Mouse (Mus musculus) brain, adult 2 months (tissue): ENCODE results near the gene Wdr37.
"Not testable (repeated sequence)": the region's sequence is repeated elsewhere in the genome, so short reads cannot be mapped to it uniquely, and the experiment has no call there.

ENCODE experiments used
- DNase-seq: peaks from one replicate; pipeline ENCODE4 v3.0.0; 2011; ENCODE audit warnings: low read depth, low spot score

Gene Wdr37

DNA sequence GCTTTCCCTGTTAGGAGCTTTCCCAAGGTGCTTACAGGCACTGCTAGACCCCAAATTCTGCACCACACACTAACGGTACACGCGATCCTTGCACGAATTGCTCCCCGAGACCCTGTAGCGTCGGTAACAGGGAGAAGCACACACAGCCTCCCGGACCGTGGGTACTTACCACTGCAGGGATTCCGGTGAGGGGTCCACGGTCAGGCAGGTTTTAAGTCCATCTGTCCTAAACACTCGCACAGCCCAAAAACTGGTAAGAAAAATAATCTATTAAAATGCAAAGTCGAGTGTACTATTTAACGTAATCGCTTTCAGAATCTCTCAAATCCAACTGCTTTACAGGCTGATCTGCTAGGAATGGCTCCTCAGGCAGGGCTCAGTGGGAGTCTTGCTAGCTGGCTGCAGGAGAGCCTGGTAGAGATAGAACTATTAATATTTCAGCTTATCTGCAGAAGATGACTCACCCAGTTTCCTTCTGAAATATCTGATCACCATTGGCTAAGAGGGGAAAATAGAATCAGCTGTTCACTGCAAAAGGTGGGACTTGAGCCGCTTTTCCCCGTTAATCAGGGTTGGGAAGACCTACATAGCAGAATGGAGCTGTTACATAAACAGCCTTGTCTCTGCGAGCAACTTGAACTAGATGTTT lies at the start of gene Wdr37:
Gene Wdr37 (minus strand): TSS at position 596 of the 649 bp plus-strand sequence.
- DNase-seq: peak; percentile 97

DNA sequence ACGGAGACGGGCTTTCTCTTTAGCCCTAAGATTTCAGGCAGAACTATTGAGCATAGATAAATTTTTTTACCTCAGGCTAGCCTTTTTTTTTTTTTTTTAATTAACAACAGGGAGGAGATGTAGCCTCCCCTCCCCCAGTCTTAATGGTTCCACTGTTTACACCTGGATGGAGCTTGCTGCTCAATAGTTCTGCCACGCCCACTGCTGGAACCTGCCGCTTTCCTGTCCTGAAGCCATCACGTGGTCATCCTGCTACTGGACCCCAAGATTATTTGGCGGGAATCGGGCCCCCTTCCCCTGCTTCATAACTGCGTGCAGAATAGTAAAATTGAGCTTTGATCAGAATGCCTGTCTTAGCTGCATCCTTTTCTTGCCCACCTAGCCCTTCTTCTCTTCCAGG lies 42.2 kb upstream of the Wdr37 start:
- DNase-seq: not testable (repeated sequence)

DNA sequence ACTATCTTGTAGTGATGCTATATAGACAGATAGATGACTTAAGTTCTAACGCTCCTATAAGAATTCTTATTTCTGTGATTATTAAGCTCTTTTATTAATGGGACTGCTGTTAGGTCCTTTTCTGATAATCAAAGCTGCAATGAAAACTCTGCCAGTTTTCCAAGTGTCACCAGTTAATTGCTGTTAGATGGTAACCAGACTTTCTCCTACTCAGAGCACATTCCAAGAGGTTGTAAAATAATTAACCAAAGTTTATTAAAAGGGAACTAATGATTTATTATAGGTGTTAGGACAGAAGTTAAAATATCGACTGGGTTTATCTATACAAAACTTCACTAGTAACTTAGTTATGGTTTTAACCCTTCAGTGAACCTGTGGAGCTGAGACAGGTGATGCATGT lies 34.3 kb upstream of the Wdr37 start:
- DNase-seq: not testable (repeated sequence)

DNA sequence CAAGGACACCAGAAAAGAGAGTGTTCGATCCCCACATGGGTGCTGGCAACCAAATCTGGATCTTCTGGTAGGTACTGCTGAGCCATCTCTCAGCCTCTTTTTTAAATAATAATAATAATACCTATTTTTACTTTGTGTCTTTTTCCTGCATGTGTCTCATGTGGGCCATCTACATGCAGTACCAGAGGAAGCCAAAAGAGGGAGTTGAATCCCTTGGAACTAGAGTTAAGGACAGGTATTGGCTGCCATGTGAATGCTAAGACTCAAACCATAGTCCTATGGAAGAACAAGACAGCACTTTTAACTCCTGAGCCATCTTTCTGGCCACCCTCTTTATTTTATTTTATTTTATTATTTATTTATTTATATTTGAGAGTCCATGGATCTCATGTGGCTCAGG lies 16.9 kb upstream of the Wdr37 start:
- peak; percentile 40 for DNase-seq

DNA sequence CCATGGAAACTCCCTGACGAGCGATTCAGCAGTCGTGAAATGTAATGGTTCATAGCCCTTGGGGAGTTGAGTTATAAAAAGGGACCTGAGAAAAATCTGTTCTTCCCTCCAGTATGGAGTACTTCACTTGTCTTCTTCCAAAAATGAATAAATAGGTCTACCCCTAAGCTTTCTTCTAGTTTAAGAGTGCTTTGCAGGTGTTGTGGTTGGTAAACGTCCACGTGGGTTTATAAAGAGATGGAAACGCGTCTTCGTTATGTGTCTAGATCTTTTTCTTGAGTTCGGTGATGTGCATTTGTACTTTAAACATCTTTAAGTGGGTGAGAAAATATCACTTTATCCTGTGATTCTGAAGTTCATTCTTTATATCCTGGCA lies 14.5 kb upstream of the Wdr37 start:
- DNase-seq: no peak

DNA sequence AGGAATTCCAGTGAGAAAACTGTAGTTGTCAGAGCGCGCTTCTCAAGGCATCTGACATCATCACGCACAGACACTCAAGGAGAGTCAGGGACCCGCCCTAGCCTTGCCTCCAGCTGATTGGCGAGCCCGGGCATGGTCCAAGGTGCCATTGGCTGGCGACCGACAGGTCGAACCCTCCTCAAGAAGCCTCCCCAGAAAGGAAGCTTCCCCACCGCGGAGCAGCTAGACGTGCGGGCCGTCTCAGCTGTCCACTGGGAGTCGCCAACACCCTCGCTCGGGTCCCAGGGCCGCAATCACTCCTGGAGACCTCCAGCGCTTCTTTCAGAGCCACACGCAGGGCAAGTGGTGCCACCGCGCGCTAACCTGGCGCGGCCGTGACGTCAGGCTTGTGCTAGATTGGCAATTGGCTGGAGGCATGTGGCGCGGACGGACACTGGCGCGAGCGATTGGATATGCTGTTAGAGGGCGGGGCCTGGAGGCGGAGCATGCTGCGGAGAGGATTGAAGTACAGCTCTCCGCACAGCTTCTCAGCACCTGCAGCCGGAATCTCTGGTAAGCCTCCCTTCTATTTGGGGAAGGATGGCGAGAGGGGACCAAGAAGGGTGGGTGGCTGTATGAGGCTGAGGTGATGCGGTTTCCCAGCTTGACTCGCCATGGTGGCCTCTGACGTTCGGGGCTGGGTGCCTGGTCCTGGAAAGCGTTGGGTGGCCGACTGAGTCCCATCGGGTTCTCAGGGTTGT lies 13.9 kb upstream of the Wdr37 start, which contains the start of gene Idi1:
Gene Idi1 (plus strand): TSS at position 57 of the 740 bp plus-strand sequence.
- DNase-seq: peak; percentile 99

DNA sequence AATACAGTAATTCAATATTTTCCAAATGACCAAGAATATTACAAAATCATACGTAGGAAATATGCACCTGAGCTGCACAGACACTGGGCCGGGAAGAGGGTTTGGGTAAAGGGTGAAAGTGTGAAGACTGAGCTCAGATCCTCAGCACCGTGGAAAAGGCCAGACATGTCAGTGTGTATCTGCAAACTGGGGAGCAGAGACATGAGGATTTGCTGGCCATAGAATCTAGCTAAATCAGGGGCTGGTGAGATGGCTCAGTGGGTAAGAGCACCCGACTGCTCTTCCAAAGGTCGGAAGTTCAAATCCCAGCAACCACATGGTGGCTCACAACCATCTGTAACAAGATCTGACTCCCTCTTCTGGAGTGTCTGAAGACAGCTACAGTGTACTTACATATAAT lies 12.2 kb upstream of the Wdr37 start:
- DNase-seq: not testable (repeated sequence)

DNA sequence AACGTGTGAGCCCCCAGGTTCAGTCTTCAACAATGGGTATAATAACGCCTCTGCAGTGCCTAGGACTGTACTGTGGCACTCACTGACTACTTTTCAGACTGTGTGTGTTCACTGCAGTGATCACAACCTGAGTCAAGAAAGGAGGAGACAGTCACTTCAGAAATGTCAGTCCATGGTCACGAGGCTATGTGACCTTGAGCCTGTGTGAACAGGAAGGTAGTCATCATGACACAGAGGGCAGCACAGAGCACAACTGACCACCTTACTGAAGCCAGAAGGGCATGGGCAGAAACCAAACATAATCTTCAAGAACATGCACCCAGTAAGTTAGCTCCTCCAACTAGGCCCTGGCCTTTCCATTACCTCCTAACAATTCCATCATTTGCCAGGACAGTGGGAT lies 9.9 kb upstream of the Wdr37 start:
- DNase-seq: no peak

DNA sequence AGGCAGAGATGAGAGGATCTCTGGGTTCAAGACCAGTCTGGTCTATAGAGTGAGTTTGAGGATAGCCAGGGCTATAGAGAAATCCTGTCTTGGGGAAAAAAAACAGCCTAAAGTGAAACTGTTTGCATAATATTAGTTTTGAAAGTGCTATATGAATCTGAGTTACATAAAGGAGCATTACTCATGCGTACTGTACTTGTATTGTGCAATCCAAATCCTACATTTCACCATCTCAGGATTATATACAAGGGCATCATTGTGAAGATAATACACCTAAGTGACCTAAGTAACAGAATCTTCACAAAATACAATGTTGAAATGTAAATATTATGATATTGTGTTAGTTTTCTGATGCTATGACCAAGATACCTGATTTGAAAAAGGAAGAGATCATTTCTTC lies 2.1 kb upstream of the Wdr37 start:
- no peak for DNase-seq

DNA sequence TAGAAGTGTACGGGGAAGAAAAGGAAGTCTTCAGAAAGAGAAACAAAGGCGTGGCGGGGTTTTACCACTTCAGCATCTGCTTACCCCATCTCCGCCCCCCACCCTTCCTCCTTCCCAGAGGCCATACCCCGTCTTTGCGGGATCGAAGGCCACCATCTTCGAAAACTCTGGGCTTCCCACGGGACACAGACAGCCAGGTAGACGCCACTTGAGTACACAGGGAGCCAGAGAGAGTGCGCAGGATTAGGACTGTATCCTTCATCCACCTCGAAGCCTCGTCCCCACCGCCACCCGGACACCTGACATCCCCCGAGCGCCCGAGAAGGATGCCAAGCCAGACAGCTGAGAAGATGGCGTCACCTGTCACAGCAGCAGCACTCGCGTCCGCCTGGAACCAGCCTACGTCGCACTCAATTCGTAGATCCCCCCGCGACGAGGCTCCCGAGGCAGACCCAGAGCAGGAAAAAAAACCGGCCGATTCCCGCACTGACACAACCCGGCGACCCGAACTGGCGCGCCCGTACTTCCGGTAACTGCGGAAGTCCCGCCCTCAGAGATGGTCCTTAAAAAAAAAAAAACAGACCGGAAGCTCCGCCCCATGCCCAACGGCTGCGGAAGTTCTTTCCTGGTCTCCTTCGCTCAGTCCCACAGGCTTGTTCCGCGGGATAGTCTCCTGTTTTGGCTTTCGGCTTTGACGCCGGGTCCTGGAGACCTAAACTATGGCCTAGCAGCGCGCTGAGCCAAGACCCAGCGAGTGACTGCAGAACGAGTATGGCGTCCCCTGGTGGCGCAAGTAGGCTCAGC lies 997 bp downstream of the Wdr37 start:
- DNase-seq: peak; percentile 97

DNA sequence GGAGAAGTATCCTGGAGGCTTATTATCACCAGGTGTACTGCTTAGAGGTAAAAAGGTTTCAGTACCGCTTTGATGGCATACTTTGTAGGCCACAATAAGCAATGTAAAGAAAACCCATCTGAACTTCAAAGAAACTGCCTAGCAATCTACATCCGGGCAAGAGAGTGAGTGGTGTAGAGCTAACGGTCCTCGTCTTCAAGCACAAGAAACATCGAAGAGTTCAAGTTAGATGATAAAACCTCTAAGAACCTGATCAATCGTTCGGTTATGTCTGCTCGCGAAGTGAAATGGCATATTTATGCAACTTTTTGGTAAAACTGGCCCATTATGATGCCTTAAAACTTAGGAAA lies 1.6 kb downstream of the Wdr37 start:
- peak; percentile 31 for DNase-seq

DNA sequence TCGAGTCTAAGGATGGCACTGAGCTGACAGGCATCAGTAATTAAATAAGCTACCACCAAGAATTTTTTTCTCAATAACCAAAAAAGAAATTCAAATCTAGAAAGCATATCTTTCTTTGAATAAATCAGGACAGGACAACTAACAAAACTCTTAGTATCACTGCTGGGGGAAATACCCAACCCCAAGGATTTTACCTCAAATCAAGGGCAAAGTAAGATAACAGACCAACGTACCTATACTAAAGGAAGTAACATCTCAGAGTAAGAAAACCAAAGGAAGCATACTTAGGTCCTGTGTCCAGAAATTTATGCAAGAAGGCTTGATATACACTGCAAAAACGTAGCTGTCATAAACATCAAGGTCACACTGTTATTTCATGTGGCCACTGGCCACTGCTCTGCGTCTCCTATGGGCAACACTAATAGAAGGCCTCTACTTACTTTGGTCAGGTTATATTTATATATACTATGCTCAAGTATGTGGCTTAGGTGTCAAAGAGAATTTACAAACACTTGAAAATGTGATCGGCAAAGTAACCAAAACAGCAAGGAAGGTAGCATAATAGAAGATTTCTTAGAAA lies 2.0 kb downstream of the Wdr37 start:
- no peak for DNase-seq

DNA sequence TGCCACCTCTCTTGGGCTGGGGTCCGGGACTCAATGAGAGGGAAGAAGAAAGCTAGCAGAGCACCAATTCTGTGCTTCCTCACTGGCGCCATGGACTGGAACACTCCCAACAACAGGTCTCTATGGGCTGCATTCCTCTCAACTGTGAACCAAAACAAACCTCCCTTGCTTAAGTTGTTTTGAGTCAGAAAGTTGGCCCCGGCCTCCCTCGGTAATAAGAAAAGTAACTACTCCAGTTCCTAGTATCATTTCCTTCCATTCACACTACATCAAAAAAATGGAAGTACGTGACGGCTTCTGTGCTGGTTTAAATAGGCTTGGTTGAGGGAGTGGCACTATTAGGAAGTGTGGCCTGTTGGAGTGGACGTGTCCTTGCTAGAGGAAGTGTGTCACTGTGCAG lies 5.1 kb downstream of the Wdr37 start:
- DNase-seq: peak; percentile 7

DNA sequence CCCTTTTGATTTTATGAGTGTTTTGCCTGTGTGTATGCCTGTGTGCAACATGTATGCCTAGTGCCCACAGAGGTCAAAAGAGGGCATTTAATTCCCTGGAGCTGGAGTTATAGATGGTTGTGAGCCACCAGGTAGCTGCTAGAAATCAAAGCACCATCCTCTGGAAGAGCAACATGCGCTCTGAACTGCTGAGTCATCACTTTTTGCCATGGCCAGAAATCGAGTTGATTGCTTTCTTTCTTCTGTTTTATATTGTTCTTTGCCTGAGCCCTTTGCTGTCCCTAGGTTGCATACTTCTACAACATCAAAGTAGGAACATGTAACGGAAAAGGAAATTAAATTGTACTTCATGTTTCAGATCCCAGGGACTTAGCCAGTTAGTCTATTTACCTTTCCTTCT lies 6.7 kb downstream of the Wdr37 start:
- no peak for DNase-seq

DNA sequence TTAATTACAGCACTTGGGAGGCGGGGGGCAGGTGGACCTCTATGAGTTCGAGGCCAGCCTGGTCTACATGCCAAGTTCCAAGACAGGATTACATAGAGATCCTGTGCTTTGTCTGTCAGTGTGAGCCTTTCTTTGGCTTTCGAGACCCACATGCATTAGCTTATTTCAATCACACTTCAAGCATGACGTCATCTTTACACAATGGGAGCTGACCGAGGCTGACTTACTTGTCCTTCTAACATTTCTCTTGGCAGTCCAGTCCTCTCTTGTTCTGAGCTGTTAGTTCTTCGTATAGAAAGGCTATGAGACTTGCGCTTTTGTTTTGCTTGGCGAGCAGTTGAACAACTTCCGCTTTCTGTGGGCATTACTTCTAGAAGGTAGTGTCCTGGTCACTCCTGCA lies 10.8 kb downstream of the Wdr37 start:
- DNase-seq: no peak

DNA sequence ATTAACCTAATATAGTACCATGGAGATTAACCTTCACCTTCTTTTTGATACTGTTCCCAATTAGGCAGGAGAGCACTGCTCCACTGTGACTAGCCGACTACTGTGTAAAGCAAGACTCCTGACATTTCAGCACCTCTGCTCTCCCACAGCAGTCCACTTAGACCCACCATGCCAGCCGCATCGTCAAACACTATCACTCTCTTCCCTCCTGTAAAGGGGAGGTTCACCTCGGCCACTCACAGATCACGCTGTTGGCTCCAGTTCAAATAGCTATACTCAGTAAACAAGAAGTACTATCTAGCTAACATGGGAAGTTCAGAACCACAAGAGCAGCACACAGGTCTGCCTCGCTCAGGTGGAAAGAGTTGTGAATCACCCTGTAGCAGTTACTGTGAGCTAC lies 13.3 kb downstream of the Wdr37 start:
- DNase-seq: no peak

DNA sequence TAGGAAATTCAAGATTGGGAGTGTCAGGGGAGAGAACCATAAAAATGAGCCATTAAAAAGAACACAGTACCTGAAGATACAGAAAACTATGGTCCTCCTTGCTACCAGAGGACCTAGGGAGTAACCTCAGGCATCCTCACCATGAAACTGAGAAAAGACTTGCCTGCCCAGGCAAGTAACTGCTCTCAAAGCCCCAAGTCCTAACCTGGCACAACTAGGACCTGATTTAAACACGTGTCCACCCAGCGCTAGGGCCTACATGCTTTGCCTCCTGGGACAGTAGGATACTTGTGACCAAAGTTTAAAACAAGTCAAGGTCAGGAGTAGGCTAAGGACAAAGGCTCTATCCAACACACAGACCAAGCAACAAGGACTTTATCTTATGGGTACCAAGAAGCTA lies 16.9 kb downstream of the Wdr37 start:
- no peak for DNase-seq

DNA sequence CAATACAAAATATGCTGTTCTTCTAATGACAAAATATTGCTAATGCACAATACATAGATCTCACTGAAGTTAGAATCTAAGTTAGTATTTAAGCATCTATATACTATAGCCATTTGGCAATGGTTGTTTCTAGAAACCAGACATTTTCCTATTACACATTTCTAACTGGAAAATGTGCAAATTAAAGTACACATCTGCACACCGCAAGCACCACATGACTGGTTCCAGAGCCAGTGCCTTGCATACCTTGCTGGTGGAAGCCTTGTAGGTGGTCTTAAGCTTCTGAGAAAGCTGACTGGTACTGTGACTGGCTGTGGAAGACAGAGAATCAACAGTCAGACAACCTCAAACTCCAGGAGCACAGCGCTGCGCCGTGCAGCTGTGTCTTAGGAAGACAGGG lies 18.3 kb downstream of the Wdr37 start:
- DNase-seq: no peak

DNA sequence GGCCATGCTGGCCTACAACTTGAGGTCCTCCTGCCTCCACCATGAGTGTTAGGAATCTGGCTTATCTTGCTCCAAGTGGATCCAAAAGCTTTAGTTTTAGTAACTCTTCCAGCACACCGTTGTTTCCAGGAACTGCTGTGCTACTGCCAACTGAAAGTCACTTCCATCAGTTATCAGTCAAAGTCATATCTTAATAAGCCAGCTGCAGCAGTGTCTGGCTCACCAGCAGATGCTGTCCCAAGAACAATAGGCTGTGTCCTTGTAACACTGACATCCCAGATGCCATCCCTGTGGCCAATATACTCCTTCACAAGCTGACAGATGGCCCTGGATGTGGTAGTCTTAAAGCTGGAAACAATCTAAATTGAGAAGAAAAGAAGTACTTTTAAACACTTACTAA lies 22.4 kb downstream of the Wdr37 start:
- DNase-seq: no peak

DNA sequence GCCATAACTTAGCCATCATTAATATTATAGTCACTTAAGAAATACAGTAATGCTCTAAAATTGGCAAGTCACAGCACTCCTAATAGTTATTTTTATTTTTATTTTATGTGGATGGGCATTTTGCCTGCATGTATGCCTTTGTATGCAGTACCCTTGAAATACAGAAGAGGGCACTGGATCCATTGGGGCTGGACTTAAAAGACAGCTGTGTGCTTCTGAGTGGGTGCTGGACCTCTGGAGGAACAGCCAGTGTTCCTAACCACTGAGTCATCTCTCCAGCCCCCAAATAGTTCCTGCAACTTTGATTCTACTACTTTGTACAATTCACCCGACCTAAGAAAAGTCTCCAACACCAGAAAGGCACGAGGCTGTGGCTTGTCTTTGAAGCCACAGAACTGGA lies 24.0 kb downstream of the Wdr37 start:
- peak; percentile 58 for DNase-seq

DNA sequence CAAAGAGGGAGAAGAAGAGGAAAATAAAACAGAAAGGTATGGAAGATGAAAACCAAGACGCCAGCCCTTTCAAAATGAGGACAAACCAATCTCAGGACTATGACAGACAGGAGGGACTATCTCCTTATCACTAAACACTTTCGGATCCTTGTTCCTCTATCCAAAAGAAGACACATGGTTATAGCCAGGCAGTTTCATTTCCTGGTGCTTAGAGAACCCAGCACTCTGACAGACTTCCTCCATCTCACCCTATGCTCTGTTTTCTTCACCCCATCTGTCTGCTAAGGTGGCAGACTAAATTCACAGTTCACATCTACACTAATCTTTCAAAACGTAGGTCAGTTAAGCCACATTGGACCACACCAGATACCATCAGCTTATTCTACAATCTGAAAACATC lies 29.4 kb downstream of the Wdr37 start:
- no peak for DNase-seq

DNA sequence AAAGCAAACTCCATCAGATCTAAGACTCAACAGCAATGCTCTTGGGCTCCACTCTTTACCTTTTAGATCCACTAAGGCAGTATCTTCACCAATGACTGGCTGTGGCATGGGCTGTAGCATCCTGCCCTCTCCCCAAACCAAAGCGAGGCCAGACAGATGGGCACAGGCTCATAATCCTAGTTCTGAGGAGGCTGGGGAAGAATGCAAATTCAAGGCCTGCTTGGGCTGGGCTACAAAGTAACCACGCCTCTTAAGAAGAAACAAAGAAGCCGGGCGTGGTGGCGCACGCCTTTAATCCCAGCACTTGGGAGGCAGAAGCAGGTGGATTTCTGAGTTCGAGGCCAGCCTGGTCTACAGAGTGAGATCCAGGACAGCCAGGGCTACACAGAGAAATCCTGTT lies 29.9 kb downstream of the Wdr37 start:
- DNase-seq: not testable (repeated sequence)
